Mouse (Mus musculus) forebrain, embryonic 16.5 days (tissue): Measurements from ENCODE around the gene Fbh1. TPM values are rescaled to one million over a fixed set of nuclear protein-coding genes. Genes with fewer than 3 reads are reported as not detected.
"Not testable (repeated sequence)": the region's sequence is repeated elsewhere in the genome, so short reads cannot be mapped to it uniquely, and the experiment has no call there.

Source experiments
- ATAC-seq: fragments of 200-750 bp; cut with Nextera tagmentation; 2 replicates; pipeline ENCODE4 v1.8.0; 2017; ENCODE audit warnings: mild to moderate bottlenecking, moderate library complexity
- H3K27ac ChIP-seq: fragments of 300-500 bp; sonication (generic); 2 replicates; pipeline ENCODE4 v1.5.1; 2014; ENCODE audit warnings: low read length, control low read depth
- H3K27me3 ChIP-seq: fragments of 300-500 bp; sonication (generic); replicated peaks from 2 replicates; pipeline ENCODE4 v1.6.1; 2014; ENCODE audit warnings: low read length; ENCODE audit not compliant: control insufficient read depth, insufficient read depth
- H3K36me3 ChIP-seq: fragments of 300-500 bp; sonication (generic); 2 replicates; pipeline ENCODE4 v1.6.1; 2014; ENCODE audit not compliant: control insufficient read depth, insufficient read depth
- H3K4me1 ChIP-seq: fragments of 300-500 bp; sonication (generic); replicated peaks from 2 replicates; pipeline ENCODE4 v1.6.1; 2014; ENCODE audit warnings: low read length; ENCODE audit not compliant: control insufficient read depth, insufficient read depth
- H3K4me2 ChIP-seq: fragments of 300-500 bp; sonication (generic); 2 replicates; pipeline ENCODE4 v1.6.1; 2014; ENCODE audit warnings: mild to moderate bottlenecking, low read length, control low read depth
- H3K4me3 ChIP-seq: fragments of 300-500 bp; sonication (generic); replicated peaks from 2 replicates; pipeline ENCODE4 v1.5.1; 2014; ENCODE audit warnings: mild to moderate bottlenecking, low read length, control low read depth
- H3K9ac ChIP-seq: fragments of 300-500 bp; sonication (generic); replicated peaks from 2 replicates; pipeline ENCODE4 v1.6.1; 2014; ENCODE audit warnings: low read depth, low read length, control low read depth
- H3K9me3 ChIP-seq: fragments of 300-500 bp; sonication (generic); 2 replicates; pipeline ENCODE4 v1.6.1; 2016; ENCODE audit warnings: low read length; ENCODE audit not compliant: control insufficient read depth
- WGBS: fragments of 180-500 bp; shearing (Covaris S2); extraction: QIAGEN DNeasy Blood & Tissue Kit; methylation state at CpG from one replicate; pipeline ENCODE4 v1.1.7; 2014; 5-methylcytosine and 5-hydroxymethylcytosine counted together
- polyA plus RNA-seq: library from polyadenylated mRNA; unstranded; fragments of >200 nt; fragmentation: Nextera tagmentation; extraction: Ambion mirVana; gene quantifications from 2 replicates; pipeline ENCODE4 v1.2.1, GENCODE M21; 2015

Gene Fbh1
- polyA plus RNA-seq, 1 experiment from 2014 or later, result 125 TPM

- WGBS, result 88% methylated on average over 6 of the region's 6 CpGs
- no peak overlapping the region for H3K4me2 ChIP-seq
Measured at GRCm38 (mm10) chr2:11735853-11736252, 41.5 kb downstream of the Fbh1 start.

GRCm38 (mm10) chr2:11732978-11733377 is 44.4 kb downstream of the Fbh1 start:
- Histone ChIP-seq H3K4me2 (no peak overlapping the region), H3K9me3 (no peaks in the 10 kb centered on the region), H3K36me3 (no peaks in the 10 kb centered on the region; the same call in 1 of the 2 replicates), H3K27ac (no peak overlapping the region), H3K4me3 (no peak overlapping the region), H3K4me1 (no peaks in the 10 kb centered on the region), H3K9ac (no peak overlapping the region), H3K27me3 (no peaks in the 10 kb centered on the region)
- ATAC-seq, result no peak
- 66% methylated on average over 5 of the region's 5 CpGs for WGBS

More at GRCm38 (mm10) chr2:11735853-11736252, 41.5 kb downstream of the Fbh1 start:
- H3K4me1 ChIP-seq, result no peaks in the 10 kb centered on the region
- no peak for ATAC-seq
- no peaks in the 10 kb centered on the region for H3K9me3 ChIP-seq
- no peak overlapping the region for H3K27ac ChIP-seq
- no peak overlapping the region for H3K4me3 ChIP-seq
- H3K36me3 ChIP-seq, result peaks cover 8% of the 10 kb centered on the region
- no peak overlapping the region for H3K9ac ChIP-seq
- no peaks in the 10 kb centered on the region for H3K27me3 ChIP-seq

- H3K9ac ChIP-seq, result no peak overlapping the region
- no peak overlapping the region for H3K27ac ChIP-seq
- no peak overlapping the region for H3K4me2 ChIP-seq
- no peaks in the 10 kb centered on the region for H3K4me1 ChIP-seq
- no peak overlapping the region for H3K4me3 ChIP-seq
- H3K36me3 ChIP-seq, result no peaks in the 10 kb centered on the region
- WGBS, result 59% methylated on average over 3 of the region's 3 CpGs
- ATAC-seq, result no peak
- no peaks in the 10 kb centered on the region for H3K9me3 ChIP-seq
- H3K27me3 ChIP-seq, result no peaks in the 10 kb centered on the region
Measured at GRCm38 (mm10) chr2:11729091-11729490, 48.3 kb downstream of the Fbh1 start.

- no peaks in the 10 kb centered on the region for H3K27me3 ChIP-seq
- no peaks in the 10 kb centered on the region for H3K9me3 ChIP-seq
- 79% methylated on average over 5 of the region's 5 CpGs for WGBS
- H3K4me3 ChIP-seq, result no peak overlapping the region
- H3K4me2 ChIP-seq, result no peak overlapping the region
- ATAC-seq, result no peak; the same call in 1 of the 2 replicates
- no peak overlapping the region for H3K9ac ChIP-seq
- H3K4me1 ChIP-seq, result no peaks in the 10 kb centered on the region
- H3K27ac ChIP-seq, result no peak overlapping the region
- no peaks in the 10 kb centered on the region for H3K36me3 ChIP-seq
Measured at GRCm38 (mm10) chr2:11727574-11727973, 49.8 kb downstream of the Fbh1 start.

GRCm38 (mm10) chr2:11722564-11722963 is 54.8 kb downstream of the Fbh1 start:
- Histone ChIP-seq H3K9ac (no peak overlapping the region), H3K27me3 (no peaks in the 10 kb centered on the region), H3K4me3 (no peak overlapping the region), H3K4me2 (no peak overlapping the region), H3K4me1 (no peaks in the 10 kb centered on the region), H3K27ac (no peak overlapping the region), H3K36me3 (no peaks in the 10 kb centered on the region), H3K9me3 (no peaks in the 10 kb centered on the region)
- 90% methylated on average over 9 of the region's 9 CpGs for WGBS
- no peak for ATAC-seq

GRCm38 (mm10) chr2:11718573-11718972 is 58.8 kb downstream of the Fbh1 start:
- 93% methylated on average over 2 of the region's 2 CpGs for WGBS
- Histone ChIP-seq H3K27me3 (no peaks in the 10 kb centered on the region), H3K4me2 (no peak overlapping the region), H3K36me3 (no peaks in the 10 kb centered on the region), H3K4me1 (0 out of 2 replicates have a peak, but pooled peaks cover 2% of the 10 kb centered on the region), H3K27ac (no peak overlapping the region), H3K4me3 (no peak overlapping the region), H3K9me3 (no peaks in the 10 kb centered on the region), H3K9ac (no peak overlapping the region)
- ATAC-seq, result no peak

- Histone ChIP-seq H3K9me3 (no peaks in the 10 kb centered on the region), H3K27me3 (no peaks in the 10 kb centered on the region), H3K4me1 (0 out of 2 replicates have a peak, but pooled peaks cover 2% of the 10 kb centered on the region), H3K4me3 (no peak overlapping the region), H3K36me3 (no peaks in the 10 kb centered on the region), H3K9ac (no peak overlapping the region), H3K27ac (no peak overlapping the region), H3K4me2 (no peak overlapping the region)
- ATAC-seq, result peak; percentile 43
- WGBS, result 67% methylated on average over 4 of the region's 4 CpGs
Measured at GRCm38 (mm10) chr2:11714535-11714934, 62.8 kb downstream of the Fbh1 start.

- Histone ChIP-seq H3K4me3 (no peak overlapping the region), H3K9me3 (no peaks in the 10 kb centered on the region), H3K4me1 (0 out of 2 replicates have a peak, but pooled peaks cover 2% of the 10 kb centered on the region), H3K27me3 (peaks cover 3% of the 10 kb centered on the region; the same call in 1 of the 2 replicates), H3K36me3 (no peaks in the 10 kb centered on the region), H3K4me2 (no peak overlapping the region), H3K27ac (no peak overlapping the region), H3K9ac (no peak overlapping the region)
- WGBS, result 72% methylated on average over 3 of the region's 3 CpGs
- ATAC-seq, result no peak
Measured at GRCm38 (mm10) chr2:11713021-11713420, 64.4 kb downstream of the Fbh1 start.

GRCm38 (mm10) chr2:11712483-11712990 is 64.8 kb downstream of the Fbh1 start:
- Histone ChIP-seq H3K27me3 (peaks cover 3% of the 10 kb centered on the region; the same call in 1 of the 2 replicates), H3K4me3 (no peak overlapping the region), H3K9ac (no peak overlapping the region), H3K9me3 (no peaks in the 10 kb centered on the region), H3K36me3 (no peaks in the 10 kb centered on the region), H3K4me1 (0 out of 2 replicates have a peak, but pooled peaks cover 2% of the 10 kb centered on the region), H3K4me2 (no peak overlapping the region), H3K27ac (no peak overlapping the region)
- no peak for ATAC-seq
- WGBS, result 89% methylated on average over 6 of the region's 6 CpGs

GRCm38 (mm10) chr2:11710101-11710500 is 67.3 kb downstream of the Fbh1 start:
- WGBS, result 57% methylated on average over 4 of the region's 4 CpGs
- H3K4me1 ChIP-seq, result peaks cover 19% of the 10 kb centered on the region
- not testable (repeated sequence) for H3K27ac ChIP-seq, H3K9ac ChIP-seq, H3K4me3 ChIP-seq, H3K9me3 ChIP-seq, H3K4me2 ChIP-seq, H3K27me3 ChIP-seq, H3K36me3 ChIP-seq, ATAC-seq
